Mouse (Mus musculus) heart, embryonic 15.5 days (tissue): ENCODE measurements at regions not wholly inside any gene's neighbourhood (a gene's known extent, or its start where the extent isn't known, plus 50 kb on each side); places are given as distances from the start of the nearest gene placed in this dataset.

Experiments used
- ATAC-seq: fragments of 200-750 bp; cut with Nextera tagmentation; replicated peaks from 2 replicates; pipeline ENCODE4 v1.8.0; 2017; ENCODE audit warnings: low read depth, moderate TSS enrichment; ENCODE audit not compliant: insufficient number of reproducible peaks, insufficient read depth, low FRiP score
- H3K27ac ChIP-seq: fragments of 300-500 bp; sonication (generic); 2 replicates; pipeline ENCODE4 v1.5.1; 2015; ENCODE audit warnings: mild to moderate bottlenecking, inconsistent platforms
- H3K27me3 ChIP-seq: fragments of 300-500 bp; sonication (generic); 2 replicates; pipeline ENCODE4 v1.6.1; 2015; ENCODE audit warnings: inconsistent platforms
- H3K36me3 ChIP-seq: fragments of 300-500 bp; sonication (generic); 2 replicates; pipeline ENCODE4 v1.6.1; 2015; ENCODE audit warnings: mild to moderate bottlenecking, inconsistent platforms
- H3K4me1 ChIP-seq: fragments of 300-500 bp; sonication (generic); replicated peaks from 2 replicates; pipeline ENCODE4 v1.6.1; 2015; ENCODE audit warnings: inconsistent platforms
- H3K4me2 ChIP-seq: fragments of 300-500 bp; sonication (generic); 2 replicates; pipeline ENCODE4 v1.6.1; 2015; ENCODE audit warnings: inconsistent platforms, mild to moderate bottlenecking, moderate library complexity
- H3K4me3 ChIP-seq: fragments of 300-500 bp; sonication (generic); 2 replicates; pipeline ENCODE4 v1.5.1; 2015; ENCODE audit warnings: mild to moderate bottlenecking, inconsistent platforms
- H3K9ac ChIP-seq: fragments of 300-500 bp; sonication (generic); 2 replicates; pipeline ENCODE4 v1.6.1; 2015; ENCODE audit warnings: mild to moderate bottlenecking, inconsistent platforms
- H3K9me3 ChIP-seq: fragments of 300-500 bp; sonication (generic); replicated peaks from 2 replicates; pipeline ENCODE4 v1.6.1; 2016; ENCODE audit warnings: inconsistent platforms
- WGBS: fragments of 180-500 bp; shearing (Covaris S2); methylation state at CpG from one replicate; pipeline ENCODE4 v1.1.7; 2015; ENCODE audit warnings: mixed read lengths; 5-methylcytosine and 5-hydroxymethylcytosine counted together

DNA sequence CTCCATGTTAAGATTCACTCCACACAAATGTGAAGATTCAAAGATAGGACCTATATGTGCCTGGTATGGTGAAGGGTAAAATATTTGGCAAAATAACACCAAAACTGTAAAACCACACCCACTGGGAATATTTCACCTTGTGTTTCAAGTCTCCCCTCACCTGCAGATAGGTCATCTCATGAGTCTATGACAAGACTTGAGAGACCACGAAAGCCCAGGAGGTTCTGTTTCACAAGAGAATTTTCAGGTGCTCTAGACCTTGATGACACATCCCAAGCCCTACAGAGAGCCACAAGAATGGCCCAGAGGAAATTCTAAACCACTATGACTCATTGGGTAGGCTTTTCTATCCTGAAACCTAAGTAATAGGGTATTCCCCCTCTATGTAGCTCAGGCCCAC is 1322.4 kb upstream of the A1bg start:
- no peaks in the 10 kb centered on the region for H3K36me3 ChIP-seq
- H3K4me3 ChIP-seq: no peak overlapping the region
- no peaks in the 10 kb centered on the region for H3K9me3 ChIP-seq
- ATAC-seq: no peak
- H3K27ac ChIP-seq: no peak overlapping the region
- H3K4me1 ChIP-seq: no peaks in the 10 kb centered on the region
- no peaks in the 10 kb centered on the region for H3K27me3 ChIP-seq
- whole genome bisulfite sequencing: 94% methylated on average over 1 of the region's 1 CpGs
- H3K4me2 ChIP-seq: no peak overlapping the region
- no peak overlapping the region for H3K9ac ChIP-seq

DNA sequence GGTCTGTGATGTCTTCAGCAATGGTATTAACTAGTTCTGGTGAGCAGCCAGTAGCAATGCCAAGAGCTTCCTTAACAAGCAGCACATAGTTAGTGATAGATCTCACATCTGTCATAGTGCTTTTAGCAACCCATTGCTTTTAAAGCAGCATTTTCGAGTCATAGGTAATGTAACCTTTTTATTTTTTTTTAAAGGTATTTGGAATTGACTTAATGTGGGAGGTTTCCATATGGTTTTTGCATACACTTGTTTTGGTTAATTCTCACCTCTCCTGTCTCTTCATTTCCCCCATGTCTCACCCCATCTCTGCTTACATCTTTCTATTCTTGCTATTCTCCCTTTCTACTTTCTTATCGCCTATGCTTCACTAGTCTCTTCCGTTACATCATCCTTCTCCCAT is 1322.0 kb upstream of the A1bg start:
- Histone ChIP-seq H3K4me2 (no peak overlapping the region), H3K9ac (no peak overlapping the region), H3K4me3 (no peak overlapping the region), H3K9me3 (no peaks in the 10 kb centered on the region), H3K4me1 (no peaks in the 10 kb centered on the region), H3K27me3 (no peaks in the 10 kb centered on the region), H3K27ac (no peak overlapping the region), H3K36me3 (no peaks in the 10 kb centered on the region)
- no peak for ATAC-seq
- whole genome bisulfite sequencing: 96% methylated on average over 3 of the region's 3 CpGs

- Histone ChIP-seq H3K27me3 (no peaks in the 10 kb centered on the region), H3K9me3 (no peaks in the 10 kb centered on the region), H3K4me2 (no peak overlapping the region), H3K9ac (no peak overlapping the region), H3K36me3 (no peaks in the 10 kb centered on the region), H3K27ac (no peak overlapping the region), H3K4me3 (no peak overlapping the region), H3K4me1 (peaks cover 8% of the 10 kb centered on the region)
- WGBS: 81% methylated on average over 3 of the region's 3 CpGs
- no peak for ATAC-seq
These were observed 1317.2 kb upstream of the A1bg start for GRCm38 (mm10) chr15:62240031-62240430.

GRCm38 (mm10) chr15:62238503-62239045 is 1315.8 kb upstream of the A1bg start:
- Histone ChIP-seq H3K9ac (no peak overlapping the region), H3K4me2 (no peak overlapping the region), H3K4me3 (no peak overlapping the region), H3K36me3 (no peaks in the 10 kb centered on the region), H3K9me3 (no peaks in the 10 kb centered on the region), H3K4me1 (peaks cover 8% of the 10 kb centered on the region), H3K27ac (no peak overlapping the region), H3K27me3 (no peaks in the 10 kb centered on the region)
- WGBS: 81% methylated on average over 5 of the region's 5 CpGs
- no peak for ATAC-seq

DNA sequence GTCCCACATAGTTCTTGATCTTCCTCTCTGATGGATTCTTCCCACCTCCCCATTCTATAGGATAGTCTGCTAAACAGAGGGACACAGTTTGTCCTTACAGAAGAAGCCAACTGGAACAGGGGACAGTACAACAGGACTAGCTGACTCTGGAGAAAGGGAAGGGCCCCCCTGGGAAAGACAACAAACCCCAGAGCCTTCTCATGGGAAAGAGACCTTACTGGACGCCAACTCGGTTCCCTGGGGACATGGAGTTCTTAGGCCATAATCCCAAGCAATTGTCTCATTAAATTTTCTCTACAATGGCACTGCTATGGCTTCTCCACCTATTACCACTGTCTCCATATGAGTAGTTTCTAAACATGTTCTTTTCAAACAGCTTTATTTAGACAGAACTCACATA is 1313.2 kb upstream of the A1bg start:
- Histone ChIP-seq H3K9me3 (no peaks in the 10 kb centered on the region), H3K4me3 (no peak overlapping the region), H3K4me1 (peaks cover 8% of the 10 kb centered on the region), H3K27ac (no peak overlapping the region), H3K4me2 (no peak overlapping the region), H3K36me3 (no peaks in the 10 kb centered on the region), H3K9ac (no peak overlapping the region), H3K27me3 (no peaks in the 10 kb centered on the region)
- no peak for ATAC-seq
- WGBS: 79% methylated on average over 2 of the region's 2 CpGs

DNA sequence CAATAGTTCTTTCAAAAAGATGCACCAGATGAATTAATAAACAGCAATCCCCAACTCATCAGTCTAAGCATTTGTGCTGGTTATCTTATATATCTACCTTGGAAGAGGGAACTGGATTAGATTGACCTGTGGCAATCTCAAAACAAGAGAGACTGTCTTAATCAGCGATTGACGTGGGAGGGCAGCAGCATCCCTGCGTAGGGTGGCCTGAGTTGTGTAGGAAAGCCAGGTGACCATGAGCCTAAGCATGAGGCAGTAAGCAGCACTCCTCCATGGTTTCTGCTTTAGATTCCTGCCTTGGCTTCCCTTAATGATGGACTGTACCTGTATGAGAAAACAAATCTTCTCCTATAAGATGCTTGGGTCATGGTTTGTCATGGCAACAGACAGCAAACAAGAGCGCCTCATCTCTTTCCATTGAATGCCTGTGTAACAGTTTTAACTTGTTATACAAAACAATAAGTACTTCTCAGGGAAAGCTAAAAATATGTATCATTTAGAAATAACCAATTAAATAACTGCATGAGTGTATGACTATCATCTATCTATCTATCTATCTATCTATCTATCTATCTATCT is 1311.5 kb upstream of the A1bg start:
- no peak for ATAC-seq

DNA sequence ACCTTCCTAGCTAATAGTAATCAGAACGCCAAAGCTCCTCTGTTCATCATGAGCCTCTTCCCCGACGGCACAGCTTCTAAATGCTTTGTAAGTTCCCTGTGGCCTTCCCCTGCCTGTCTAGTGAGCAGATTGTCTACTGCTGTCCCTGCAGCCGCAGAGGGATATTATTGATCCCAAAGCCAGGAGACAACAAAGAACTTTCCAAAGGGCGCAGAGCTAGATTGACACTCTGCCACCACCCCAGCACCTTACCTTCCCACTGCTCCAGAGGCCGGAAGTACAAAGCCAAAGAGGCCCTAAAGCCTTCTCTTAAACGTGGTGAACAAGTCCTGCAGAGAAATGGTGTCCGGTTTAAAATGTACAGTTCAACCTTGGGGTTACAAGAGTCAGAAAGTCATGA is 1310.3 kb upstream of the A1bg start:
- no peak for ATAC-seq
- 83% methylated on average over 8 of the region's 8 CpGs for WGBS
- Histone ChIP-seq H3K9me3 (no peaks in the 10 kb centered on the region), H3K4me2 (no peak overlapping the region), H3K9ac (no peak overlapping the region), H3K27ac (no peak overlapping the region), H3K27me3 (no peaks in the 10 kb centered on the region), H3K4me3 (no peak overlapping the region), H3K36me3 (no peaks in the 10 kb centered on the region), H3K4me1 (peaks cover 17% of the 10 kb centered on the region)

More for the DNA sequence above, 1311.5 kb upstream of the A1bg start:
- Histone ChIP-seq H3K27ac (no peak overlapping the region), H3K9me3 (no peaks in the 10 kb centered on the region), H3K4me1 (peaks cover 19% of the 10 kb centered on the region), H3K4me3 (no peak overlapping the region), H3K4me2 (no peak overlapping the region), H3K36me3 (no peaks in the 10 kb centered on the region), H3K27me3 (no peaks in the 10 kb centered on the region), H3K9ac (no peak overlapping the region)
- 95% methylated on average over 4 of the region's 4 CpGs for WGBS

DNA sequence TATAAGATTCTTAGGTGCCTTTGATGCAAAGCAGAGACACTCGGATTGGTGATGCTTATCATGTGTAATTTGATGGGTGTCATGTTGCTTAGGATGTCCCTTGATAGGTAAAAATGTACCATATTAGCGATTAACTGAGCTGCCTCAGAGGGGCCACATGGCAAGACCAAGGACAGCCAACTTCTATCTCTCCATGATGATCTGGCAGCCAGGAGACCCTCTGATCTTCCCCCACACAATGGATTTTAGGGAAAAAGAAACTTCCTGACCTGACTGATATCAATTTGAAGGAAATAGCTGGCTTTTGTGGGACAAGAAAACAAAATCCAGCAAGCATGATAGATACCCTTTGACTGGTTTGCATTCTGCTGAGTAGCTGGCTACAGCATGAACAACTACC is 1308.9 kb upstream of the A1bg start:
- Histone ChIP-seq H3K9me3 (no peaks in the 10 kb centered on the region), H3K4me2 (no peak overlapping the region), H3K9ac (no peak overlapping the region), H3K4me3 (no peak overlapping the region), H3K36me3 (no peaks in the 10 kb centered on the region), H3K27ac (no peak overlapping the region), H3K4me1 (peaks cover 17% of the 10 kb centered on the region), H3K27me3 (no peaks in the 10 kb centered on the region)
- WGBS: 56% methylated on average over 2 of the region's 2 CpGs
- ATAC-seq: no peak

- WGBS: 49% methylated on average over 5 of the region's 5 CpGs
- H3K36me3 ChIP-seq: no peaks in the 10 kb centered on the region
- no peak overlapping the region for H3K9ac ChIP-seq
- H3K4me3 ChIP-seq: no peak overlapping the region
- no peak overlapping the region for H3K4me2 ChIP-seq
- no peaks in the 10 kb centered on the region for H3K27me3 ChIP-seq
- peaks cover 14% of the 10 kb centered on the region for H3K4me1 ChIP-seq
- H3K9me3 ChIP-seq: no peaks in the 10 kb centered on the region
- peak; percentile 92 for ATAC-seq
- 0 out of 2 replicates have a peak overlapping the region, but pooled peaks have one; percentile 47 for H3K27ac ChIP-seq
These were observed 1308.0 kb upstream of the A1bg start for GRCm38 (mm10) chr15:62230773-62231172.

GRCm38 (mm10) chr15:62229491-62230283 is 1306.9 kb upstream of the A1bg start:
- no peak overlapping the region for H3K4me2 ChIP-seq
- no peak for ATAC-seq
- peaks cover 11% of the 10 kb centered on the region for H3K4me1 ChIP-seq
- 64% methylated on average over 8 of the region's 8 CpGs for WGBS
- no peaks in the 10 kb centered on the region for H3K36me3 ChIP-seq
- peak overlapping the region; percentile 30 for H3K27ac ChIP-seq
- H3K9ac ChIP-seq: no peak overlapping the region
- H3K4me3 ChIP-seq: no peak overlapping the region
- H3K9me3 ChIP-seq: no peaks in the 10 kb centered on the region
- no peaks in the 10 kb centered on the region for H3K27me3 ChIP-seq

DNA sequence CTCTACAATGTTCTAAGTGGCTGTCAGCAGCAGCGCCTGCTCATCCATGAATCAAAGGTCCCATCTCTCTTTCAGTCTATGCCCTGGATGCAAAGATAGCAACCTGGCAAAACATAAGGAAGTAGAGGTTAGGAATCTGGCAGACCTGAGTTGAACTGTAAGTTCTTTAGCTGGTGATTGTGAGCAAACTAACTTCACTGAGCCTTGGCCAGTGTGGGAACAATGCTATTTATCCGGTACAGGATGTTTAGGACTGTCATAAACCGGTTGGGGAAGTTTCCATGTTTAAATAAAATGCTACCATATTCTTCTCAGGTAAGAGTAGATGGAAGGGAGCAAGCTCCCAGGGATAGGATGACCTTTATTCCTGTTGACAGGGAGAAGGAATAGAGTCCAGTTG is 1306.2 kb upstream of the A1bg start:
- Histone ChIP-seq H3K36me3 (no peaks in the 10 kb centered on the region), H3K27ac (no peak overlapping the region), H3K9me3 (no peaks in the 10 kb centered on the region), H3K4me3 (no peak overlapping the region), H3K4me1 (peaks cover 11% of the 10 kb centered on the region), H3K4me2 (no peak overlapping the region), H3K9ac (no peak overlapping the region), H3K27me3 (no peaks in the 10 kb centered on the region)
- no peak for ATAC-seq
- 88% methylated on average over 3 of the region's 3 CpGs for WGBS

- Histone ChIP-seq H3K4me2 (no peak overlapping the region), H3K4me1 (peaks cover 7% of the 10 kb centered on the region), H3K4me3 (no peak overlapping the region), H3K27me3 (no peaks in the 10 kb centered on the region), H3K36me3 (no peaks in the 10 kb centered on the region), H3K9ac (no peak overlapping the region), H3K27ac (no peak overlapping the region), H3K9me3 (no peaks in the 10 kb centered on the region)
- ATAC-seq: no peak
These were observed 1302.0 kb upstream of the A1bg start for GRCm38 (mm10) chr15:62224798-62225197.
